Comparison of ENCODE assay signal across 20 mouse cellular contexts in the genomic region with DNA sequence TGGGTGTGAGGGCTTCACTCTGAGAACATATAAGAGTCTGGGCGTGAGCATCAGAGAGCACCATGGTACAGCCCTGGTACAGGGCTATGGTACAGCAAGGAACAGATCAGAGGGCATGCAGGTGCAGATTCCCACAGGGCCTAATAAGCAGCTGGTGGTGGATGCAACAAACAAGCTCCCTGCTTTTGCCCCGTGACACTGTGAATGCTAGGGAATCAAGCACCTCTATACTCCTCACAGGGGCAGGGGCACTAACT.
DNase-seq lines count a peak whose midpoint lies in the region; ATAC-seq and TF ChIP-seq lines count a peak whose summit lies in the region.
"Had no signal": no experiment of that assay in that cellular context is flagged by ENCODE, and none has a peak within 500 bp of the region (broad histone marks: within the 10 kb centered on the region; RNA-seq: fewer than 3 reads in every experiment).

No protein-coding gene starts in this region.

- no peak overlapping the region for H3K4me2 ChIP-seq in forebrain, embryonic 15.5 days (replicated peaks)
- no peak overlapping the region for H3K4me2 ChIP-seq in midbrain, embryonic 11.5 days
- H3K4me2 ChIP-seq: heart, embryonic 15.5 days; stomach, embryonic 15.5 days had no signal

- H3K4me3 ChIP-seq in forebrain, embryonic 15.5 days: no peak overlapping the region
- H3K4me3 ChIP-seq in midbrain, embryonic 11.5 days (ENCODE audit: low read depth, low read length): no peak overlapping the region
- H3K4me3 ChIP-seq: gastrocnemius, adult 2 months; heart, embryonic 15.5 days; stomach, embryonic 15.5 days had no signal

- peak; percentile 12 for DNase-seq in embryo, embryonic 11 days
- DNase-seq in embryo, embryonic 10 days (ENCODE audit: low spot score): no peak
- DNase-seq in brain, embryonic 14.5 days (ENCODE audit: low read depth): peak; percentile 49
- no peak for DNase-seq in midbrain, embryonic 11.5 days (ENCODE audit: low spot score, missing footprints)
- DNase-seq in spleen, postnatal 14 days (ENCODE audit: low spot score in 2 of 2): no peak
- no peak for DNase-seq in testis, postnatal 14 days (ENCODE audit: low spot score)
- DNase-seq: adrenal gland, adult 2 months; cerebellum, adult 8-10 months; gastrocnemius, adult 2 months; heart, adult 18-20 months; kidney, adult 11 months; kidney, postnatal 10 days; layer of hippocampus, postnatal 36 days; liver; lung, postnatal 10 days; right cerebral cortex, postnatal 25 days had no signal

- H3K27ac ChIP-seq in forebrain, embryonic 15.5 days (replicated peaks): no peak overlapping the region
- H3K27ac ChIP-seq in midbrain, embryonic 11.5 days (ENCODE audit: low read depth, low read length): no peak overlapping the region
- H3K27ac ChIP-seq: gastrocnemius, adult 2 months; heart, embryonic 15.5 days; stomach, embryonic 15.5 days had no signal

- no peak for TF ChIP-seq CTCF in brain, embryonic 14.5 days (IDR thresholded peaks at IDR 0.05; ENCODE audit: borderline replicate concordance, extremely low read depth, insufficient read depth, insufficient read length)

- peak; percentile 57 for ATAC-seq in forebrain, embryonic 15.5 days (replicated peaks)
- ATAC-seq in midbrain, embryonic 11.5 days (ENCODE audit: low FRiP score): peak; percentile 50
- ATAC-seq in granulocyte monocyte progenitor cell, adult 5-6 weeks (replicated peaks; ENCODE audit: poor library complexity, severe bottlenecking): no peak

- H3K27me3 ChIP-seq in forebrain, embryonic 15.5 days: peaks cover 18% of the 10 kb centered on the region; the same call in 1 of the 2 replicates
- H3K27me3 ChIP-seq in midbrain, embryonic 11.5 days (ENCODE audit: control insufficient read depth, insufficient read depth, low read length): no peaks in the 10 kb centered on the region
- H3K27me3 ChIP-seq: heart, embryonic 15.5 days; stomach, embryonic 15.5 days had no signal

- TF ChIP-seq POLR2A in brain, embryonic 14.5 days (IDR thresholded peaks at IDR 0.05; ENCODE audit: borderline replicate concordance, extremely low read depth, insufficient read depth, insufficient read length, poor library complexity, severe bottlenecking): no peak

- H3K4me1 ChIP-seq in forebrain, embryonic 15.5 days: peaks cover 18% of the 10 kb centered on the region
- peaks cover 13% of the 10 kb centered on the region; the same call in 1 of the 2 replicates for H3K4me1 ChIP-seq in midbrain, embryonic 11.5 days (ENCODE audit: control insufficient read depth, insufficient read depth, low read length)
- H3K4me1 ChIP-seq: stomach, embryonic 15.5 days had no signal

- H3K9ac ChIP-seq in forebrain, embryonic 15.5 days (replicated peaks): no peak overlapping the region
- H3K9ac ChIP-seq in midbrain, embryonic 11.5 days (ENCODE audit: low read length): no peak overlapping the region
- H3K9ac ChIP-seq: heart, embryonic 15.5 days; stomach, embryonic 15.5 days had no signal

- no peaks in the 10 kb centered on the region for H3K36me3 ChIP-seq in forebrain, embryonic 15.5 days
- H3K36me3 ChIP-seq in midbrain, embryonic 11.5 days (ENCODE audit: control insufficient read depth, insufficient read depth, low read length): no peaks in the 10 kb centered on the region
- H3K36me3 ChIP-seq: heart, embryonic 15.5 days; stomach, embryonic 15.5 days had no signal

- 5% methylated on average over 2 of the region's 2 CpGs for WGBS in forebrain, embryonic 15.5 days
- WGBS in midbrain, embryonic 11.5 days: 10% methylated on average over 2 of the region's 2 CpGs

- no peaks in the 10 kb centered on the region for H3K9me3 ChIP-seq in forebrain, embryonic 15.5 days
- no peaks in the 10 kb centered on the region for H3K9me3 ChIP-seq in midbrain, embryonic 11.5 days (ENCODE audit: control insufficient read depth, low read length)
- H3K9me3 ChIP-seq: heart, embryonic 15.5 days; stomach, embryonic 15.5 days had no signal

Comparison
In these comparisons a context has a peak if more than half of its experiments do, and no peak if none do; other contexts are left out.
1. DNase-seq: peak in embryo, embryonic 11 days (single experiment) and brain, embryonic 14.5 days (single experiment); none in embryo, embryonic 10 days (single experiment), midbrain, embryonic 11.5 days (single experiment), spleen, postnatal 14 days (0 of 2) and testis, postnatal 14 days (single experiment).